Mouse (Mus musculus) midbrain, embryonic 14.5 days (tissue): ENCODE measurements around the gene Tm2d1. TPM values are rescaled to one million over a fixed set of nuclear protein-coding genes. Genes with fewer than 3 reads are reported as not detected.
A peak's percentile ranks its signal among the peaks of the same experiment; 100 is the strongest.
"Not testable (repeated sequence)": the region's sequence is repeated elsewhere in the genome, so short reads cannot be mapped to it uniquely, and the experiment has no call there.

Experiments used
- ATAC-seq: fragments of 200-750 bp; cut with Nextera tagmentation; 2 replicates; pipeline ENCODE4 v1.8.0; 2017; ENCODE audit warnings: moderate number of reproducible peaks, moderate library complexity; ENCODE audit not compliant: low FRiP score, low TSS enrichment
- DNase-seq: peaks from one replicate; pipeline ENCODE4 v3.0.0-alpha.2; 2015
- H3K27ac ChIP-seq: fragments of 300-500 bp; sonication (generic); replicated peaks from 2 replicates; pipeline ENCODE4 v1.5.1; 2014; ENCODE audit warnings: mild to moderate bottlenecking, low read depth, low read length, moderate library complexity
- H3K27me3 ChIP-seq: fragments of 300-500 bp; sonication (generic); 2 replicates; pipeline ENCODE4 v1.6.1; 2014; ENCODE audit warnings: low read length, control low read depth, mixed read lengths; ENCODE audit not compliant: control insufficient read depth, insufficient read depth
- H3K36me3 ChIP-seq: fragments of 300-500 bp; sonication (generic); 2 replicates; pipeline ENCODE4 v1.6.1; 2014; ENCODE audit warnings: low read length, control low read depth; ENCODE audit not compliant: control insufficient read depth, insufficient read depth
- H3K4me1 ChIP-seq: fragments of 300-500 bp; sonication (generic); 2 replicates; pipeline ENCODE4 v1.6.1; 2014; ENCODE audit warnings: mild to moderate bottlenecking, antibody characterized with exemption, low read length, control low read depth; ENCODE audit not compliant: control insufficient read depth, insufficient read depth
- H3K4me2 ChIP-seq: fragments of 300-500 bp; sonication (generic); 2 replicates; pipeline ENCODE4 v1.6.1; 2014; ENCODE audit warnings: mild to moderate bottlenecking, low read length, moderate library complexity
- H3K4me3 ChIP-seq: fragments of 300-500 bp; sonication (generic); replicated peaks from 2 replicates; pipeline ENCODE4 v1.5.1; 2014; ENCODE audit warnings: low read depth, low read length
- H3K9ac ChIP-seq: fragments of 300-500 bp; sonication (generic); replicated peaks from 2 replicates; pipeline ENCODE4 v1.6.1; 2014; ENCODE audit warnings: mild to moderate bottlenecking, low read length, moderate library complexity
- H3K9me3 ChIP-seq: fragments of 300-500 bp; sonication (generic); 2 replicates; pipeline ENCODE4 v1.6.1; 2016; ENCODE audit warnings: low read length, control low read depth, mixed read lengths; ENCODE audit not compliant: control insufficient read depth
- whole genome bisulfite sequencing: fragments of 180-500 bp; shearing (Covaris S2); extraction: QIAGEN DNeasy Blood & Tissue Kit; methylation state at CpG from one replicate; pipeline ENCODE4 v1.1.7; 2014; 5-methylcytosine and 5-hydroxymethylcytosine counted together
- polyA plus RNA-seq: library from polyadenylated mRNA; unstranded; fragments of >200 nt; fragmentation: Nextera tagmentation; extraction: Ambion mirVana; gene quantifications from 2 replicates; pipeline ENCODE4 v1.2.1, GENCODE M21; 2014

Tm2d1 gene
- 128 and 140 TPM in 2 replicates for polyA plus RNA-seq

DNA sequence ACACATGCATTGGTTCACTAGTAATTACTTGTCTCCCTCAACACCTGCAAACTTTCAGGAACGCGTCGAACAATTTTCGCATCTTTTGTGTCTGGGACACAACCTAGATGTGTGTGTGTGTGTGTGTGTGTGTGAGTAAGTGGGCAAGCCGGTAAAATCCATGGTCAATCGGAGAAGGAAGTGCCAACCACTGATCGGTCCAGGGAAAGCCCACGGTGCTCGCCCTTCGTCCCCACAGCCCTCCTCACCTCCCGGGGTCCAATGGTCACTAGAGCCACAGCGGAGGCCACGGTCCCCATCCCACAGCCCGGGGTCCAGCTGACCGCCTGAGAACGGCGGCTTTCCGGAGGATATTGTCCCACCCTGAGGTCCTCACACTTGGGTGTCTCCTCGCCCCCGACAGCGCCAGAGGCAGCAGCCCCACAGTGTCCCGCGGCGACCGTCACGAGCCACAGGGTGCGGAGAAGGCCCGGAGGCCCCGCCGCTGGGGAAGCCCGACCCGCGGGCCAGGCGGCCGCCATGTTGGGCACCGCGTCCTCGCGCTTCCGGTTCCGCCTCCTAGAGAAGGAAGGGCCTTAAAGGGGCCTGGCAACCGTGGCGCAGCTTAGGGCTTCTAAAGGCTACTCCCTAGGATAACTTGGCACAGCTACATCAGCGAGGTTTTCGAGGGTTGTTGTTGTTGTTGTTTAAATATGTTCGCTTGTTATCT, at the start of gene Tm2d1:
Gene Tm2d1 (minus strand): TSS at position 591 of the 709 bp plus-strand sequence.
- peak; percentile 92 for DNase-seq
- H3K4me2 ChIP-seq = peak within 1 kb of the TSS; percentile 67
- no peaks in the 10 kb centered on the region for H3K36me3 ChIP-seq
- peaks cover 4% of the 10 kb centered on the region for H3K4me1 ChIP-seq
- peak within 1 kb of the TSS; percentile 96 for H3K9ac ChIP-seq
- peak within 1 kb of the TSS; percentile 92 for H3K4me3 ChIP-seq
- no peaks in the 10 kb centered on the region for H3K9me3 ChIP-seq
- peak within 1 kb of the TSS; percentile 77 for H3K27ac ChIP-seq
- under 1% methylated on average over 46 of the region's 46 CpGs for WGBS
- H3K27me3 ChIP-seq = no peaks in the 10 kb centered on the region
- peak; percentile 94 for ATAC-seq

GRCm38 (mm10) chr4:98428371-98428770, 45.3 kb upstream of the Tm2d1 start:
- no peak for ATAC-seq
- Histone ChIP-seq H3K27me3 (no peaks in the 10 kb centered on the region), H3K4me3 (no peak overlapping the region), H3K27ac (no peak overlapping the region), H3K9ac (no peak overlapping the region), H3K9me3 (no peaks in the 10 kb centered on the region), H3K36me3 (0 out of 2 replicates have a peak, but pooled peaks cover 5% of the 10 kb centered on the region), H3K4me1 (no peaks in the 10 kb centered on the region), H3K4me2 (no peak overlapping the region)
- WGBS = 90% methylated on average over 8 of the region's 8 CpGs
- no peak for DNase-seq

DNA sequence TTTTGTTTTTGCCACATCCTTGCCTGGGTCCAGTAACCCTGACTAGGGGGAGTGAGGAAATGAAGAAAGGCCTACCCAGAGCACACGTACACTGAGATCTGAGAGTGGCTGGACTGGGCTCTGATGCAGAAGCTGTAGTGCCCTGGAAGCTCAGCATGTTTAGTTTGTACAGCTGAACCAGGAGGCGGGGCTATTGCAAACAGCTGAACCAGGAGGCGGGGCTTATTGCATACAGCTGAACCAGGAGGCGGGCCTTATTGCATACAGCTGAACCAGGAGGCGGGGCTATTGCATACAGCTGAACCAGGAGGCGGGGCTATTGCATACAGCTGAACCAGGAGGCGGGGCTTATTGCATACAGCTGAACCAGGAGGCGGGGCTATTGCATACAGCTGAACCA, 32.0 kb upstream of the Tm2d1 start:
- H3K27me3 ChIP-seq, H3K27ac ChIP-seq, DNase-seq, H3K36me3 ChIP-seq, H3K4me1 ChIP-seq, ATAC-seq, H3K4me3 ChIP-seq, H3K9me3 ChIP-seq, H3K9ac ChIP-seq, H3K4me2 ChIP-seq: not testable (repeated sequence)
- WGBS = 96% methylated on average over 8 of the region's 8 CpGs

GRCm38 (mm10) chr4:98408455-98408854, 25.3 kb upstream of the Tm2d1 start:
- Histone ChIP-seq H3K27ac (no peak overlapping the region), H3K9me3 (no peaks in the 10 kb centered on the region), H3K4me3 (no peak overlapping the region), H3K27me3 (no peaks in the 10 kb centered on the region), H3K9ac (no peak overlapping the region), H3K36me3 (peaks cover 8% of the 10 kb centered on the region; the same call in 1 of the 2 replicates), H3K4me2 (no peak overlapping the region), H3K4me1 (no peaks in the 10 kb centered on the region)
- DNase-seq (no peak), ATAC-seq (no peak)
- over 99% methylated on average over 4 of the region's 4 CpGs for WGBS

- no peak overlapping the region for H3K4me3 ChIP-seq
- no peak overlapping the region for H3K27ac ChIP-seq
- H3K4me1 ChIP-seq = no peaks in the 10 kb centered on the region
- H3K9ac ChIP-seq = no peak overlapping the region
- DNase-seq (no peak), ATAC-seq (no peak)
- H3K9me3 ChIP-seq = no peaks in the 10 kb centered on the region
- H3K36me3 ChIP-seq = no peaks in the 10 kb centered on the region
- H3K27me3 ChIP-seq = no peaks in the 10 kb centered on the region
- H3K4me2 ChIP-seq = no peak overlapping the region
- 97% methylated on average over 6 of the region's 6 CpGs for WGBS
Observed at GRCm38 (mm10) chr4:98404412-98404811, 21.3 kb upstream of the Tm2d1 start.

- DNase-seq = no peak
- H3K4me1 ChIP-seq = no peaks in the 10 kb centered on the region
- H3K27ac ChIP-seq = no peak overlapping the region
- no peak overlapping the region for H3K4me3 ChIP-seq
- WGBS = 86% methylated on average over 4 of the region's 4 CpGs
- no peaks in the 10 kb centered on the region for H3K27me3 ChIP-seq
- H3K36me3 ChIP-seq = no peaks in the 10 kb centered on the region
- H3K9me3 ChIP-seq = no peaks in the 10 kb centered on the region
- H3K9ac ChIP-seq = no peak overlapping the region
- no peak for ATAC-seq
- H3K4me2 ChIP-seq = no peak overlapping the region
Observed at GRCm38 (mm10) chr4:98403492-98403891, 20.4 kb upstream of the Tm2d1 start.

- no peaks in the 10 kb centered on the region for H3K4me1 ChIP-seq
- no peak overlapping the region for H3K27ac ChIP-seq
- no peaks in the 10 kb centered on the region for H3K27me3 ChIP-seq
- WGBS = 86% methylated on average over 2 of the region's 2 CpGs
- no peak overlapping the region for H3K9ac ChIP-seq
- no peaks in the 10 kb centered on the region for H3K9me3 ChIP-seq
- no peak overlapping the region for H3K4me2 ChIP-seq
- no peaks in the 10 kb centered on the region for H3K36me3 ChIP-seq
- DNase-seq = no peak
- no peak for ATAC-seq
- H3K4me3 ChIP-seq = no peak overlapping the region
Observed at GRCm38 (mm10) chr4:98401584-98401962, 18.5 kb upstream of the Tm2d1 start.

GRCm38 (mm10) chr4:98400926-98401583, 17.9 kb upstream of the Tm2d1 start:
- H3K9me3 ChIP-seq = no peaks in the 10 kb centered on the region
- no peak overlapping the region for H3K4me3 ChIP-seq
- H3K9ac ChIP-seq = no peak overlapping the region
- DNase-seq = no peak
- ATAC-seq = no peak
- H3K4me2 ChIP-seq = no peak overlapping the region
- no peaks in the 10 kb centered on the region for H3K36me3 ChIP-seq
- H3K4me1 ChIP-seq = no peaks in the 10 kb centered on the region
- no peaks in the 10 kb centered on the region for H3K27me3 ChIP-seq
- WGBS = 48% methylated on average over 6 of the region's 6 CpGs
- no peak overlapping the region for H3K27ac ChIP-seq
